Mouse (Mus musculus) lung, postnatal 0 days (tissue): Measurements from ENCODE around the gene Uimc1. TPM values are rescaled to one million over a fixed set of nuclear protein-coding genes. Genes with fewer than 3 reads are reported as not detected.
A peak's percentile ranks its signal among the peaks of the same experiment; 100 is the strongest.
"Not testable (repeated sequence)": the region's sequence is repeated elsewhere in the genome, so short reads cannot be mapped to it uniquely, and the experiment has no call there.

Experiments
- ATAC-seq: fragments of 200-750 bp; cut with Nextera tagmentation; 2 replicates; pipeline ENCODE4 v1.8.0; 2017; ENCODE audit warnings: moderate library complexity
- DNase-seq: peaks from one replicate; pipeline ENCODE4 v3.0.0-alpha.2; 2016; ENCODE audit warnings: low spot score
- H3K27ac ChIP-seq: fragments of 300-500 bp; sonication (generic); 2 replicates; pipeline ENCODE4 v1.5.1; 2014; ENCODE audit warnings: antibody characterized with exemption, mild to moderate bottlenecking, low read length, mixed read lengths
- H3K27me3 ChIP-seq: fragments of 300-500 bp; sonication (generic); replicated peaks from 2 replicates; pipeline ENCODE4 v1.6.1; 2014; ENCODE audit warnings: low read length, mixed read lengths; ENCODE audit not compliant: insufficient read depth
- H3K36me3 ChIP-seq: fragments of 300-500 bp; sonication (generic); 2 replicates; pipeline ENCODE4 v1.6.1; 2014; ENCODE audit warnings: low read length, mixed read lengths; ENCODE audit not compliant: insufficient read depth
- H3K4me1 ChIP-seq: fragments of 300-500 bp; sonication (generic); 2 replicates; pipeline ENCODE4 v1.6.1; 2014; ENCODE audit warnings: antibody characterized with exemption, low read depth, low read length, mixed read lengths; ENCODE audit not compliant: insufficient read depth
- H3K4me2 ChIP-seq: fragments of 300-500 bp; sonication (generic); replicated peaks from 2 replicates; pipeline ENCODE4 v1.6.1; 2014; ENCODE audit warnings: low read depth, mild to moderate bottlenecking, low read length, moderate library complexity, mixed read lengths
- H3K4me3 ChIP-seq: fragments of 300-500 bp; sonication (generic); 2 replicates; pipeline ENCODE4 v1.5.1; 2014; ENCODE audit warnings: low read depth, low read length
- H3K9ac ChIP-seq: fragments of 300-500 bp; sonication (generic); replicated peaks from 2 replicates; pipeline ENCODE4 v1.6.1; 2014; ENCODE audit warnings: low read depth, mild to moderate bottlenecking
- H3K9me3 ChIP-seq: fragments of 300-500 bp; sonication (generic); 2 replicates; pipeline ENCODE4 v1.6.1; 2016; ENCODE audit warnings: low read length, mixed read lengths
- CTCF ChIP-seq: IDR thresholded peaks from 2 replicates; pipeline ENCODE4 v1.5.1; 2016; ENCODE audit warnings: antibody characterized with exemption, mild to moderate bottlenecking
- EP300 ChIP-seq: IDR thresholded peaks from 2 replicates; pipeline ENCODE4 v1.6.1; 2016; ENCODE audit warnings: antibody characterized with exemption, mild to moderate bottlenecking, control low read depth
- WGBS: fragments of 180-500 bp; shearing (Covaris S2); extraction: QIAGEN DNeasy Blood & Tissue Kit; methylation state at CpG from one replicate; pipeline ENCODE4 v1.1.7; 2014; 5-methylcytosine and 5-hydroxymethylcytosine counted together
- polyA plus RNA-seq: library from polyadenylated mRNA; unstranded; fragments of >200 nt; fragmentation: Nextera tagmentation; extraction: Ambion mirVana; gene quantifications from 2 replicates; pipeline ENCODE4 v1.2.1, GENCODE M21; 2015

Uimc1 gene
- polyA plus RNA-seq, 1 experiment from 2014 or later: 21.6 TPM

GRCm38 (mm10) chr13:55101627-55102026 lies 1.5 kb upstream of the Uimc1 start:
- DNase-seq: no peak
- no peaks in the 10 kb centered on the region for H3K27me3 ChIP-seq

GRCm38 (mm10) chr13:55099066-55099725 lies 904 bp downstream of the Uimc1 start:
- H3K27me3 ChIP-seq: no peaks in the 10 kb centered on the region
- 22% methylated on average over 20 of the region's 20 CpGs for WGBS
- no peaks in the 10 kb centered on the region for H3K9me3 ChIP-seq
- H3K36me3 ChIP-seq: no peaks in the 10 kb centered on the region
- H3K27ac ChIP-seq: peak overlapping the region; percentile 94
- TF ChIP-seq EP300: no peak
- no peak for TF ChIP-seq CTCF
- ATAC-seq: no peak
- peak overlapping the region; percentile 88 for H3K9ac ChIP-seq
- peak overlapping the region; percentile 68 for H3K4me2 ChIP-seq
- peak; percentile 57 for DNase-seq
- peak overlapping the region; percentile 90 for H3K4me3 ChIP-seq
- H3K4me1 ChIP-seq: 0 out of 2 replicates have a peak, but pooled peaks cover 3% of the 10 kb centered on the region

More at GRCm38 (mm10) chr13:55101627-55102026, 1.5 kb upstream of the Uimc1 start:
- H3K4me2 ChIP-seq: no peak overlapping the region
- no peak overlapping the region for H3K4me3 ChIP-seq
- WGBS: 89% methylated on average over 11 of the region's 11 CpGs
- no peak overlapping the region for H3K9ac ChIP-seq
- TF ChIP-seq CTCF: no peak
- no peak for TF ChIP-seq EP300
- H3K4me1 ChIP-seq: peaks cover 9% of the 10 kb centered on the region; the same call in 1 of the 2 replicates
- ATAC-seq: no peak
- no peaks in the 10 kb centered on the region for H3K36me3 ChIP-seq
- no peak overlapping the region for H3K27ac ChIP-seq
- H3K9me3 ChIP-seq: no peaks in the 10 kb centered on the region

- H3K4me1 ChIP-seq, H3K4me3 ChIP-seq, DNase-seq, H3K4me2 ChIP-seq, H3K36me3 ChIP-seq, H3K27me3 ChIP-seq, H3K9me3 ChIP-seq, H3K27ac ChIP-seq, ATAC-seq, H3K9ac ChIP-seq: not testable (repeated sequence)
- TF ChIP-seq CTCF: peak; percentile 24; the same call in 1 of the 2 replicates
- WGBS: 91% methylated on average over 3 of the region's 3 CpGs
These were observed 2.3 kb downstream of the Uimc1 start for GRCm38 (mm10) chr13:55097841-55098240.

GRCm38 (mm10) chr13:55092588-55092987 lies 7.5 kb downstream of the Uimc1 start:
- no peak overlapping the region for H3K9ac ChIP-seq
- H3K4me3 ChIP-seq: no peak overlapping the region
- no peak overlapping the region for H3K27ac ChIP-seq
- peaks cover 5% of the 10 kb centered on the region; the same call in 1 of the 2 replicates for H3K36me3 ChIP-seq
- H3K4me2 ChIP-seq: no peak overlapping the region
- 64% methylated on average over 4 of the region's 4 CpGs for WGBS
- no peaks in the 10 kb centered on the region for H3K4me1 ChIP-seq
- no peaks in the 10 kb centered on the region for H3K9me3 ChIP-seq
- ATAC-seq (no peak), DNase-seq (peak; percentile 38)
- TF ChIP-seq EP300 (no peak), CTCF (no peak)
- H3K27me3 ChIP-seq: no peaks in the 10 kb centered on the region

- H3K27ac ChIP-seq: no peak overlapping the region
- H3K27me3 ChIP-seq: no peaks in the 10 kb centered on the region
- H3K4me3 ChIP-seq: no peak overlapping the region
- H3K36me3 ChIP-seq: peaks cover 5% of the 10 kb centered on the region; the same call in 1 of the 2 replicates
- TF ChIP-seq CTCF (no peak), EP300 (no peak)
- H3K9me3 ChIP-seq: no peaks in the 10 kb centered on the region
- H3K4me1 ChIP-seq: no peaks in the 10 kb centered on the region
- no peak for ATAC-seq
- no peak overlapping the region for H3K9ac ChIP-seq
- DNase-seq: no peak
- WGBS: 56% methylated on average over 5 of the region's 5 CpGs
- no peak overlapping the region for H3K4me2 ChIP-seq
These were observed 24.5 kb downstream of the Uimc1 start for GRCm38 (mm10) chr13:55075597-55075996.

GRCm38 (mm10) chr13:55071322-55071721 lies 28.8 kb downstream of the Uimc1 start:
- Histone ChIP-seq H3K27me3 (no peaks in the 10 kb centered on the region), H3K4me1 (no peaks in the 10 kb centered on the region), H3K4me3 (no peak overlapping the region), H3K9me3 (no peaks in the 10 kb centered on the region), H3K4me2 (no peak overlapping the region), H3K9ac (no peak overlapping the region), H3K36me3 (peaks cover 5% of the 10 kb centered on the region; the same call in 1 of the 2 replicates), H3K27ac (no peak overlapping the region)
- peak; percentile 75 for DNase-seq
- ATAC-seq: no peak
- 2% methylated on average over 3 of the region's 3 CpGs for WGBS
- no peak for TF ChIP-seq EP300
- TF ChIP-seq CTCF: peak; percentile 65
